Mouse (Mus musculus): ENCODE measurements around the gene Fastkd1.
"Not testable (repeated sequence)": the region's sequence is repeated elsewhere in the genome, so short reads cannot be mapped to it uniquely, and the experiment has no call there.

Gene Fastkd1

DNA sequence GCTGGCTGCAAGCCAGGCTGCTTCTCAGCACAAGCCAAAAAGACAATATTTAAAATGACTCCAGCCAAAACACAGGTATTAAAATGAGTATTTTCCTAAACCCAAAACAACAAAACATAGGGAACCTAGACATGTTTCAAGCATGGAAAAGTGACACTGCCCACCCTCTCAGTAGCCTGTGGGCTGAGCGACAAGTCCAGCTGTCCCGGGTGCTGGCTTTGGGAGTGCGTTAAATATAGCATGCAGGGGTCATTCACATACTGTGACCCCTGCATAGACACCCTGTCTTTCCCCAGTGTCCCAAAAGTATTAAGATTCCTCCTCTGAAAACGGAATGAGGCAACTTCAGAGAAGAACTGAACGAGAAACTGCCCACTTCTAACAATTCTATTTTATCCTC, 39.6 kb downstream of the Fastkd1 start:
- no peak for DNase-seq (ENCODE audit: extremely low spot score, low spot score)

- no peak for DNase-seq (ENCODE audit: extremely low spot score, low spot score)
Observed at GRCm38 (mm10) chr2:69669853-69670252, 43.5 kb downstream of the Fastkd1 start, which contains the start of gene Klhl41. Klhl41 (plus strand) TSS chr2:69670120.

- DNase-seq (ENCODE audit: extremely low spot score, low spot score), result no peak
Observed at GRCm38 (mm10) chr2:69668414-69668813, 44.9 kb downstream of the Fastkd1 start.

DNA sequence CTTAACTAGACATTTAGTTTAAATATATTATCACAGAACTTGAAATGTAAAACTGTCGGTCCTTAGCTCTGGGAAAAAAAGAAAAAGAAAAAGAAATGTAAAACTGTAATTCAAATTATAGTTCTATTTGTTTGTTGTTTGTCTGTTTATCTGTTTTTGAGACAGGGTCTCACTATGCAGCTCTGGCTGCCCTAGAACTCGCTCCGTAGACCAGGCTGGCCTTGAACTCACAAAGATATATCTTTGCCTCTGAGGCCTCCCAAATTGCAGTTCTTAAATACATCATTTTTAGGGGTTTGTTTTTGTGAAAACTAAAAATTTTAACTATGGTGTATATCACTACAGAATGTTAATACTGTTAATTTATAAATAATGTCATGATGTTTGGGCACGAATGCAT, 45.7 kb downstream of the Fastkd1 start:
- no peak for DNase-seq (ENCODE audit: extremely low spot score, low spot score)

- DNase-seq (ENCODE audit: extremely low spot score, low spot score), result no peak
Observed at GRCm38 (mm10) chr2:69663827-69664476, 49.4 kb downstream of the Fastkd1 start.

DNA sequence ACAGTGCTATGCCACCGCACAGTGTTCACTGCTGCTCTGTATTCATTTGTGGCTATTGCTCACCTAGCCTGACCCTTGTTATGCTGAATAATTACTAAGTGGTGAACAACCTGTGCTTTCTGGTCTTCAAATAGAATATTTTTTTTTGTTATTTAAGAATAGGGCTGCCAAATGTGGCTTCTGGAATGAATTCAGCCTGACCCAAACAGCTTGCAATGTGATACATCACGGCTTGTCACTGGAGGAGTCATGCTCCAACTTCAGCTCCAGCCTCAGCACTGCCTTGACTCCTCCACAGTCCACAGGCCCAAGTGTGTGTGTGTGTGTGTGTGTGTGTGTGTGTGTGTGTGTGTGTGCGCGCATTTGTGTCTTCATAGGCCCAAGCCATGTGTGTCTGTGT, 54.0 kb downstream of the Fastkd1 start:
- DNase-seq (ENCODE audit: extremely low spot score, low spot score), result no peak

GRCm38 (mm10) chr2:69649716-69650115, 63.6 kb downstream of the Fastkd1 start:
- DNase-seq (ENCODE audit: extremely low spot score, low spot score), result no peak

GRCm38 (mm10) chr2:69646726-69647490, 66.4 kb downstream of the Fastkd1 start, which contains the start of gene Bbs5:
Bbs5 (plus strand) TSS chr2:69647171.
- DNase-seq (ENCODE audit: extremely low spot score, low spot score), result peak; percentile 88

- no peak for DNase-seq (ENCODE audit: extremely low spot score, low spot score)
Observed at GRCm38 (mm10) chr2:69644968-69645617, 68.2 kb downstream of the Fastkd1 start.

GRCm38 (mm10) chr2:69640100-69640499, 73.2 kb downstream of the Fastkd1 start:
- DNase-seq (ENCODE audit: extremely low spot score, low spot score), result no peak

DNA sequence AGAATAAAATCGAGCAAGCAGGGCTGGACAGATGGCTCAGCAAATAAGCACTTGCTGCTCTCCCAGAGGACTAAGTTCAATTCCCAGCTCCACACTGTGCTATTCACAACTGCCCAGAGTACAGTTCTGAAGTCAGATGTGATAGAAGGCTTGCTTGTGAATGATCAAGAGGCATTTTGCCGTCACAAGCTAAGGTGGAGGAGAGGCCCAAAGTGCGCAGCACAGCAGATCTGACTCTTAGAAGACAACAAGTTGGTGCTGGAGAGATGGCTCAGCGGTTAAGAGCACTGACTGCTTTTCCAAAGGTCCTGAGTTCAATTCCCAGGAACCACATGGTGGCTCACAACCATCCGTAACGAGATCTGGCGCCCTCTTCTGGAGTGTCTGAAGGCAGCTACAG, 75.3 kb downstream of the Fastkd1 start:
- DNase-seq (ENCODE audit: extremely low spot score, low spot score), result not testable (repeated sequence)

Data from neural tube, embryonic 10.5 days (tissue).